Mouse (Mus musculus): ENCODE data around the gene Rhbdl3. TPM values are rescaled to one million over a fixed set of nuclear protein-coding genes. Genes with fewer than 3 reads are reported as not detected.

Gene Rhbdl3
- total and polyA plus RNA-seq, 3 experiments: 0.46 to 1.4 (median 0.70) TPM

GRCm38 (mm10) chr11:80304846-80305245, 4.1 kb downstream of the Rhbdl3 start:
- Histone ChIP-seq H3K27ac (ENCODE audit: insufficient read depth, low read depth) (no peak overlapping the region), H3K27me3 (replicated peaks) (peaks cover 43% of the 10 kb centered on the region), H3K4me2 (ENCODE audit: insufficient read depth, low read depth, poor library complexity, severe bottlenecking) (no peak overlapping the region), H3K9me3 (replicated peaks; ENCODE audit: low read length) (peaks cover 13% of the 10 kb centered on the region), H3K4me1 (ENCODE audit: control insufficient read depth in 1 of 2, insufficient read depth in 2 of 2) (peaks cover 0 to 31% of the 10 kb centered on the region in 2 experiments; a peak in 2 of 4 replicates), H3K9ac (ENCODE audit: insufficient read depth, low read depth) (no peak overlapping the region), H3K4me3 (replicated peaks in 1 of 3; ENCODE audit: low read depth in 2 of 3, low read length in 2 of 3, poor library complexity in 1 of 3) (no peak overlapping the region), H3K79me2 (replicated peaks; ENCODE audit: control insufficient read depth, extremely low read depth, insufficient read depth, poor library complexity, severe bottlenecking) (no peaks in the 10 kb centered on the region), H3K36me3 (replicated peaks in 1 of 2; ENCODE audit: control insufficient read depth in 1 of 2, insufficient read depth in 1 of 2, low read length in 1 of 2) (no peaks in the 10 kb centered on the region)
- dilution Hi-C loops (cut with MboI; ENCODE audit: extremely low pct_ligation_motif_present, extremely low pct_unique_long_range_greater_than_20kb, low sequenced_read_pairs): no loop called here
- TF ChIP-seq PAX5 (IDR thresholded peaks at IDR 0.05; ENCODE audit: low read length) (no peak), ZC3H11A (IDR thresholded peaks at IDR 0.05; ENCODE audit: low read depth, low read length) (no peak), GABPA (IDR thresholded peaks at IDR 0.05; ENCODE audit: insufficient replicate concordance, low read depth, low read length) (no peak), ELF1 (IDR thresholded peaks at IDR 0.05; ENCODE audit: low read depth, low read length) (no peak), ETS1 (conservative IDR thresholded peaks at IDR 0.05; ENCODE audit: low read depth, low read length) (no peak), SIN3A (IDR thresholded peaks at IDR 0.05; ENCODE audit: low read length) (no peak), MEF2A (IDR thresholded peaks at IDR 0.05; ENCODE audit: borderline replicate concordance, low read depth, low read length) (no peak), MXI1 (IDR thresholded peaks at IDR 0.05; ENCODE audit: low read depth, low read length) (no peak), RAD21 (IDR thresholded peaks at IDR 0.05; ENCODE audit: low read depth, low read length) (no peak), TBP (conservative IDR thresholded peaks at IDR 0.05; ENCODE audit: low read depth, low read length) (no peak), TCF12 (IDR thresholded peaks at IDR 0.05; ENCODE audit: low read depth, low read length) (no peak), CHD1 (IDR thresholded peaks at IDR 0.05; ENCODE audit: low read depth, low read length) (no peak), NELFE (IDR thresholded peaks at IDR 0.05; ENCODE audit: low read depth, low read length) (no peak), USF2 (conservative IDR thresholded peaks at IDR 0.05; ENCODE audit: low read depth, low read length) (no peak)
- no peak for DNase-seq (ENCODE audit: extremely low read depth)
- in situ Hi-C loops (cut with MboI; ENCODE audit: low pct_ligation_motif_present, low pct_unique_long_range_greater_than_20kb, low sequenced_read_pairs): no loop called here

GRCm38 (mm10) chr11:80308537-80308936, 7.8 kb downstream of the Rhbdl3 start:
- Histone ChIP-seq H3K4me3 (replicated peaks in 1 of 3; ENCODE audit: low read depth in 2 of 3, low read length in 2 of 3, poor library complexity in 1 of 3) (no peak overlapping the region), H3K27me3 (replicated peaks) (peaks cover 49% of the 10 kb centered on the region), H3K4me1 (ENCODE audit: control insufficient read depth in 1 of 2, insufficient read depth in 2 of 2) (no peaks in the 10 kb centered on the region), H3K79me2 (replicated peaks; ENCODE audit: control insufficient read depth, extremely low read depth, insufficient read depth, poor library complexity, severe bottlenecking) (no peaks in the 10 kb centered on the region), H3K4me2 (ENCODE audit: insufficient read depth, low read depth, poor library complexity, severe bottlenecking) (no peak overlapping the region), H3K36me3 (replicated peaks in 1 of 2; ENCODE audit: control insufficient read depth in 1 of 2, insufficient read depth in 1 of 2, low read length in 1 of 2) (no peaks in the 10 kb centered on the region), H3K27ac (ENCODE audit: insufficient read depth, low read depth) (no peak overlapping the region), H3K9ac (ENCODE audit: insufficient read depth, low read depth) (no peak overlapping the region), H3K9me3 (replicated peaks; ENCODE audit: low read length) (peaks cover 13% of the 10 kb centered on the region)
- in situ Hi-C loops (cut with MboI; ENCODE audit: low pct_ligation_motif_present, low pct_unique_long_range_greater_than_20kb, low sequenced_read_pairs) (no loop called here), dilution Hi-C loops (cut with MboI; ENCODE audit: extremely low pct_ligation_motif_present, extremely low pct_unique_long_range_greater_than_20kb, low sequenced_read_pairs) (no loop called here)
- DNase-seq (ENCODE audit: extremely low read depth): no peak
- TF ChIP-seq CTCF (conservative IDR thresholded peaks at IDR 0.05 in 1 of 2, IDR thresholded peaks at IDR 0.05 in 1 of 2; ENCODE audit: low read depth in 2 of 2, low read length in 2 of 2): no peak
- TF ChIP-seq ZNF384 (IDR thresholded peaks at IDR 0.05; ENCODE audit: low read depth, low read length): no peak
- TF ChIP-seq ZKSCAN1 (IDR thresholded peaks at IDR 0.05; ENCODE audit: borderline replicate concordance, low read depth, low read length): no peak
- TF ChIP-seq TCF12 (IDR thresholded peaks at IDR 0.05; ENCODE audit: low read depth, low read length): no peak
- TF ChIP-seq ETS1 (conservative IDR thresholded peaks at IDR 0.05; ENCODE audit: low read depth, low read length): no peak
- no peak for TF ChIP-seq PAX5 (IDR thresholded peaks at IDR 0.05; ENCODE audit: low read length)
- no peak for TF ChIP-seq MAX (IDR thresholded peaks at IDR 0.05; ENCODE audit: low read length)
- TF ChIP-seq ZMIZ1 (IDR thresholded peaks at IDR 0.05; ENCODE audit: low read depth, low read length): no peak
- no peak for TF ChIP-seq POLR2A (IDR thresholded peaks at IDR 0.05; ENCODE audit: low read depth, low read length)
- TF ChIP-seq KAT2A (IDR thresholded peaks at IDR 0.05; ENCODE audit: insufficient replicate concordance, low read length): no peak
- TF ChIP-seq RCOR1 (conservative IDR thresholded peaks at IDR 0.05; ENCODE audit: low read depth, low read length): no peak
- no peak for TF ChIP-seq MAFK (IDR thresholded peaks at IDR 0.05; ENCODE audit: insufficient replicate concordance, low read length)
- TF ChIP-seq JUN (IDR thresholded peaks at IDR 0.05; ENCODE audit: insufficient read depth, low read depth, low read length): no peak
- no peak for TF ChIP-seq MAZ (IDR thresholded peaks at IDR 0.05; ENCODE audit: low read depth, low read length)
- TF ChIP-seq HCFC1 (IDR thresholded peaks at IDR 0.05; ENCODE audit: low read depth, low read length): no peak
- no peak for TF ChIP-seq MYC (IDR thresholded peaks at IDR 0.05; ENCODE audit: low read depth, low read length)
- no peak for TF ChIP-seq USF2 (conservative IDR thresholded peaks at IDR 0.05; ENCODE audit: low read depth, low read length)
- no peak for TF ChIP-seq NRF1 (IDR thresholded peaks at IDR 0.05; ENCODE audit: low read depth, low read length)
- TF ChIP-seq TBP (conservative IDR thresholded peaks at IDR 0.05; ENCODE audit: low read depth, low read length): no peak

Data from CH12.LX (cell line).